Mouse (Mus musculus): ENCODE results near the gene Map3k15. TPM values are rescaled to one million over a fixed set of nuclear protein-coding genes. Genes with fewer than 3 reads are reported as not detected.

The Map3k15 gene
- total RNA-seq (2014; rRNA removed) (0.90 and 1.2 TPM in 2 replicates), polyA plus RNA-seq (2015; fragmentation: Nextera tagmentation; extraction: Ambion mirVana) (0.31 and 0.34 TPM in 2 replicates)

GRCm38 (mm10) chrX:159988002-159988960, at the start of gene Map3k15:
Map3k15 (plus strand) TSS chrX:159988433.
- ATAC-seq (ENCODE audit: low FRiP score) (peak; percentile 56), DNase-seq (ENCODE audit: low spot score) (peak; percentile 23)
- Histone ChIP-seq H3K4me3 (ENCODE audit: low read depth, low read length) (peak within 1 kb of the TSS; percentile 39), H3K4me1 (ENCODE audit: insufficient read depth, low read length) (no peaks in the 10 kb centered on the region), H3K27ac (ENCODE audit: low read depth, low read length) (no peak within 1 kb of the TSS), H3K27me3 (ENCODE audit: insufficient read depth, low read length) (peaks cover 3% of the 10 kb centered on the region; the same call in 1 of the 2 replicates), H3K9me3 (ENCODE audit: low read length) (no peaks in the 10 kb centered on the region), H3K9ac (replicated peaks; ENCODE audit: low read length, poor library complexity, severe bottlenecking) (no peak within 1 kb of the TSS), H3K36me3 (ENCODE audit: insufficient read depth, low read length) (no peaks in the 10 kb centered on the region), H3K4me2 (ENCODE audit: low read depth, low read length, poor library complexity, severe bottlenecking) (peak within 1 kb of the TSS; percentile 57)
- peak; percentile 62 for TF ChIP-seq CTCF (IDR thresholded peaks at IDR 0.05)
- 35% methylated on average over 27 of the region's 108 CpGs for WGBS

- no peak for ATAC-seq (ENCODE audit: low FRiP score)
- WGBS = 90% methylated on average over 2 of the region's 2 CpGs
- Histone ChIP-seq H3K27ac (ENCODE audit: low read depth, low read length) (no peak overlapping the region), H3K4me3 (ENCODE audit: low read depth, low read length) (no peak overlapping the region), H3K4me1 (ENCODE audit: insufficient read depth, low read length) (no peaks in the 10 kb centered on the region), H3K27me3 (ENCODE audit: insufficient read depth, low read length) (no peaks in the 10 kb centered on the region), H3K36me3 (ENCODE audit: insufficient read depth, low read length) (no peaks in the 10 kb centered on the region), H3K9me3 (ENCODE audit: low read length) (no peaks in the 10 kb centered on the region), H3K9ac (replicated peaks; ENCODE audit: low read length, poor library complexity, severe bottlenecking) (no peak overlapping the region), H3K4me2 (ENCODE audit: low read depth, low read length, poor library complexity, severe bottlenecking) (no peak overlapping the region)
- no peak for TF ChIP-seq CTCF (IDR thresholded peaks at IDR 0.05)
- DNase-seq (ENCODE audit: low spot score) = no peak
These were observed 45.7 kb upstream of the Map3k15 start for GRCm38 (mm10) chrX:159942569-159942968.

GRCm38 (mm10) chrX:159943586-159943985, 44.6 kb upstream of the Map3k15 start:
- Histone ChIP-seq H3K4me3 (ENCODE audit: low read depth, low read length) (no peak overlapping the region), H3K9ac (replicated peaks; ENCODE audit: low read length, poor library complexity, severe bottlenecking) (no peak overlapping the region), H3K4me2 (ENCODE audit: low read depth, low read length, poor library complexity, severe bottlenecking) (no peak overlapping the region), H3K36me3 (ENCODE audit: insufficient read depth, low read length) (no peaks in the 10 kb centered on the region), H3K27ac (ENCODE audit: low read depth, low read length) (no peak overlapping the region), H3K27me3 (ENCODE audit: insufficient read depth, low read length) (no peaks in the 10 kb centered on the region), H3K4me1 (ENCODE audit: insufficient read depth, low read length) (no peaks in the 10 kb centered on the region), H3K9me3 (ENCODE audit: low read length) (no peaks in the 10 kb centered on the region)
- ATAC-seq (ENCODE audit: low FRiP score) = no peak
- WGBS = 94% methylated on average over 1 of the region's 1 CpGs
- DNase-seq (ENCODE audit: low spot score) = no peak
- TF ChIP-seq CTCF (IDR thresholded peaks at IDR 0.05) = no peak

- Histone ChIP-seq H3K27me3 (ENCODE audit: insufficient read depth, low read length) (no peaks in the 10 kb centered on the region; the same call in 1 of the 2 replicates), H3K36me3 (ENCODE audit: insufficient read depth, low read length) (no peaks in the 10 kb centered on the region), H3K9me3 (ENCODE audit: low read length) (no peaks in the 10 kb centered on the region), H3K4me1 (ENCODE audit: insufficient read depth, low read length) (no peaks in the 10 kb centered on the region), H3K9ac (replicated peaks; ENCODE audit: low read length, poor library complexity, severe bottlenecking) (no peak overlapping the region), H3K27ac (ENCODE audit: low read depth, low read length) (no peak overlapping the region), H3K4me2 (ENCODE audit: low read depth, low read length, poor library complexity, severe bottlenecking) (no peak overlapping the region), H3K4me3 (ENCODE audit: low read depth, low read length) (no peak overlapping the region)
- ATAC-seq (ENCODE audit: low FRiP score) (no peak), DNase-seq (ENCODE audit: low spot score) (peak; percentile 9)
- WGBS = 75% methylated on average over 7 of the region's 7 CpGs
- no peak for TF ChIP-seq CTCF (IDR thresholded peaks at IDR 0.05)
These were observed 34.4 kb upstream of the Map3k15 start for GRCm38 (mm10) chrX:159953546-159954429.

GRCm38 (mm10) chrX:159954430-159954779, 33.8 kb upstream of the Map3k15 start:
- WGBS = 67% methylated on average over 4 of the region's 4 CpGs

More at GRCm38 (mm10) chrX:159954430-159954779, 33.8 kb upstream of the Map3k15 start:
- Histone ChIP-seq H3K4me2 (ENCODE audit: low read depth, low read length, poor library complexity, severe bottlenecking) (no peak overlapping the region), H3K9ac (replicated peaks; ENCODE audit: low read length, poor library complexity, severe bottlenecking) (no peak overlapping the region), H3K27ac (ENCODE audit: low read depth, low read length) (no peak overlapping the region), H3K4me1 (ENCODE audit: insufficient read depth, low read length) (no peaks in the 10 kb centered on the region), H3K27me3 (ENCODE audit: insufficient read depth, low read length) (no peaks in the 10 kb centered on the region; the same call in 1 of the 2 replicates), H3K9me3 (ENCODE audit: low read length) (no peaks in the 10 kb centered on the region), H3K36me3 (ENCODE audit: insufficient read depth, low read length) (no peaks in the 10 kb centered on the region), H3K4me3 (ENCODE audit: low read depth, low read length) (no peak overlapping the region)
- ATAC-seq (ENCODE audit: low FRiP score) (no peak; the same call in 1 of the 2 replicates), DNase-seq (ENCODE audit: low spot score) (peak; percentile 75)
- TF ChIP-seq CTCF (IDR thresholded peaks at IDR 0.05) = no peak

Data from midbrain, postnatal 0 days (tissue).